Mouse (Mus musculus): ENCODE results near the gene Fv1.

- TF ChIP-seq CTCF (IDR thresholded peaks at IDR 0.05; ENCODE audit: low read depth) (no peak), EP300 (optimal IDR thresholded peaks at IDR 0.05) (no peak)
These were observed 18.0 kb upstream of the Fv1 start for GRCm38 (mm10) chr4:147850776-147851175.

All from stomach, postnatal 0 days (tissue).